Mouse (Mus musculus): ENCODE results near the gene Pdgfa. TPM values are rescaled to one million over a fixed set of nuclear protein-coding genes. Genes with fewer than 3 reads are reported as not detected.

Pdgfa gene
- polyA plus RNA-seq, 1 experiment from 2014 or later: 19.1 TPM

DNA sequence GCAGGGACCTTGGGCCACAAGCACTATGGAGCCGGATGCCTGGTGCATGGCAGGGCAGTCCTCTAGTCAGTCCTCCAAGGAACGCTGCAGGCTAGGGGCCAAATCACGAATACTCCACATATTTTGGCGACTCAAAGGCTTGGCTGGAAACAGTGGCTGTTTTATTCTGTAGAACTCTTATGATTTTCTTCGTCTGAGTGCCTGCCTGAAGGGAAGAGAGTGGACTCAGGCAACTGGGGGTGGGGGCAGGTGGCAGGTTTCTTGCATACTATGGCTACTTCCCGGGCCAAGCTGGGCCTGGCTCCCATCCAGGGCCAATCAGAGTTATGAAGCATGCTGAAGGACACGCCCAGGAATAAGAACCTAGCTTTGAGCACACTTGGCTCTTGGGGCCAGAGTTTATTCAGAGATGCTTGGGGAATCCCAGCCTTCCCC lies 27.1 kb downstream of the Pdgfa start:
- Histone ChIP-seq H3K27me3 (replicated peaks; ENCODE audit: control insufficient read depth, insufficient read depth, low read length) (no peaks in the 10 kb centered on the region), H3K36me3 (ENCODE audit: control insufficient read depth, insufficient read depth) (no peaks in the 10 kb centered on the region), H3K9ac (replicated peaks; ENCODE audit: low read depth, low read length) (no peak overlapping the region), H3K4me2 (ENCODE audit: low read length) (no peak overlapping the region), H3K27ac (ENCODE audit: low read length) (no peak overlapping the region), H3K4me3 (replicated peaks; ENCODE audit: low read length) (no peak overlapping the region), H3K4me1 (replicated peaks; ENCODE audit: control insufficient read depth, insufficient read depth, low read length) (peaks cover 12% of the 10 kb centered on the region), H3K9me3 (ENCODE audit: control insufficient read depth, low read length) (no peaks in the 10 kb centered on the region)
- 0 out of 2 replicates have a peak, but pooled peaks have one; percentile 26 for ATAC-seq
- WGBS: 50% methylated on average over 7 of the region's 7 CpGs

- Histone ChIP-seq H3K27me3 (replicated peaks; ENCODE audit: control insufficient read depth, insufficient read depth, low read length) (no peaks in the 10 kb centered on the region), H3K9me3 (ENCODE audit: control insufficient read depth, low read length) (no peaks in the 10 kb centered on the region), H3K9ac (replicated peaks; ENCODE audit: low read depth, low read length) (no peak overlapping the region), H3K4me2 (ENCODE audit: low read length) (no peak overlapping the region), H3K4me3 (replicated peaks; ENCODE audit: low read length) (no peak overlapping the region), H3K4me1 (replicated peaks; ENCODE audit: control insufficient read depth, insufficient read depth, low read length) (peaks cover 12% of the 10 kb centered on the region), H3K27ac (ENCODE audit: low read length) (no peak overlapping the region), H3K36me3 (ENCODE audit: control insufficient read depth, insufficient read depth) (no peaks in the 10 kb centered on the region)
- no peak for ATAC-seq
- 31% methylated on average over 7 of the region's 7 CpGs for WGBS
Observed at GRCm38 (mm10) chr5:138966033-138966724, 31.0 kb downstream of the Pdgfa start.

GRCm38 (mm10) chr5:138965590-138965989 lies 31.6 kb downstream of the Pdgfa start:
- Histone ChIP-seq H3K4me1 (replicated peaks; ENCODE audit: control insufficient read depth, insufficient read depth, low read length) (peaks cover 12% of the 10 kb centered on the region), H3K9ac (replicated peaks; ENCODE audit: low read depth, low read length) (no peak overlapping the region), H3K27me3 (replicated peaks; ENCODE audit: control insufficient read depth, insufficient read depth, low read length) (no peaks in the 10 kb centered on the region), H3K27ac (ENCODE audit: low read length) (no peak overlapping the region), H3K4me3 (replicated peaks; ENCODE audit: low read length) (no peak overlapping the region), H3K4me2 (ENCODE audit: low read length) (no peak overlapping the region), H3K9me3 (ENCODE audit: control insufficient read depth, low read length) (no peaks in the 10 kb centered on the region), H3K36me3 (ENCODE audit: control insufficient read depth, insufficient read depth) (no peaks in the 10 kb centered on the region)
- no peak; the same call in 1 of the 2 replicates for ATAC-seq
- 76% methylated on average over 2 of the region's 2 CpGs for WGBS

DNA sequence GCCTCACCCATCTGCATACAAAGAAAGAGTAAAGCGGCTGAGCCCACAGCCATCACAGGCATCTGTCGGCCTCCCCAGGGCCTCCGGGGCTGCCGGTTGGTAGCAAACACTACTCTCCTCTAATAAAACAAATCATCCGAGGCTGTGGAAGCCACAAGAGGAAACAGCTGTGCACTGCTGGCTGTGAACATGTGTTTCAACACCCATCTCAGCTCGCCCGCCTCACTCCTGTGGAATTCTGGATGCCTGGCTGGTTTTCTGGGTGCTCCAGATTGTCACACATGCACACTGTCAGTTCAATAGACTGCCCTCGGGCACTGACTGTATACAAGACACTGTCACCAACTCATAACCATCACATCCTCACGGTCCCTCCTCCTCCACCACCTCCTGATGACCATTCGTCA lies 40.7 kb downstream of the Pdgfa start:
- Histone ChIP-seq H3K4me3 (replicated peaks; ENCODE audit: low read length) (no peak overlapping the region), H3K27ac (ENCODE audit: low read length) (no peak overlapping the region), H3K9ac (replicated peaks; ENCODE audit: low read depth, low read length) (no peak overlapping the region), H3K36me3 (ENCODE audit: control insufficient read depth, insufficient read depth) (no peaks in the 10 kb centered on the region), H3K27me3 (replicated peaks; ENCODE audit: control insufficient read depth, insufficient read depth, low read length) (no peaks in the 10 kb centered on the region), H3K4me2 (ENCODE audit: low read length) (no peak overlapping the region), H3K4me1 (replicated peaks; ENCODE audit: control insufficient read depth, insufficient read depth, low read length) (no peaks in the 10 kb centered on the region), H3K9me3 (ENCODE audit: control insufficient read depth, low read length) (no peaks in the 10 kb centered on the region)
- WGBS: 67% methylated on average over 10 of the region's 10 CpGs
- ATAC-seq: no peak

DNA sequence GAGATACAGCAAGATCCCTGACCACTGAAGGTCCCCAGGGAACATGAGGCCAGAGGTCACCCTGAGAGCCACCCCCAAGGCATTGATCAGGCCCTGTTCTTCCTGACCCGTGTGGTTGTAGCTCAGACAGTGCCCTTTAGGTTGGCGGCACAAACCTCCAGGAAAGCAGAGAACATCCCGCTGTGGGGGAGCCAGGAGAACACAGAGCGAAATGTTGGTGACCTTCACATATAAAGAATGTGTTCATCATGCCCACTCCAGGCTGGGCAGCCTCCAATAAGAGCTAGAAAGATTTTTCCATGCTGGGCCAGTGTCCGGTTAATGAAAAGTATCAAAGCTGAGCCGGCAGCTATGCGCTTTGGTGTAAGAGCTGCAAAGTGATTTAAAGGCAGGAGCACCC lies 43.2 kb downstream of the Pdgfa start:
- no peak for ATAC-seq
- 83% methylated on average over 7 of the region's 7 CpGs for WGBS
- H3K27ac ChIP-seq (ENCODE audit: low read length): no peak overlapping the region
- H3K27me3 ChIP-seq (replicated peaks; ENCODE audit: control insufficient read depth, insufficient read depth, low read length): no peaks in the 10 kb centered on the region
- H3K36me3 ChIP-seq (ENCODE audit: control insufficient read depth, insufficient read depth): no peaks in the 10 kb centered on the region
- no peak overlapping the region for H3K9ac ChIP-seq (replicated peaks; ENCODE audit: low read depth, low read length)
- no peak overlapping the region for H3K4me3 ChIP-seq (replicated peaks; ENCODE audit: low read length)
- no peaks in the 10 kb centered on the region for H3K4me1 ChIP-seq (replicated peaks; ENCODE audit: control insufficient read depth, insufficient read depth, low read length)
- H3K4me2 ChIP-seq (ENCODE audit: low read length): no peak overlapping the region
- H3K9me3 ChIP-seq (ENCODE audit: control insufficient read depth, low read length): no peaks in the 10 kb centered on the region

- no peak for ATAC-seq
- H3K9ac ChIP-seq (replicated peaks; ENCODE audit: low read depth, low read length): no peak overlapping the region
- peaks cover 9% of the 10 kb centered on the region for H3K4me1 ChIP-seq (replicated peaks; ENCODE audit: control insufficient read depth, insufficient read depth, low read length)
- H3K27me3 ChIP-seq (replicated peaks; ENCODE audit: control insufficient read depth, insufficient read depth, low read length): no peaks in the 10 kb centered on the region
- H3K4me3 ChIP-seq (replicated peaks; ENCODE audit: low read length): no peak overlapping the region
- no peaks in the 10 kb centered on the region for H3K9me3 ChIP-seq (ENCODE audit: control insufficient read depth, low read length)
- no peak overlapping the region for H3K27ac ChIP-seq (ENCODE audit: low read length)
- WGBS: 78% methylated on average over 13 of the region's 13 CpGs
- no peak overlapping the region for H3K4me2 ChIP-seq (ENCODE audit: low read length)
- no peaks in the 10 kb centered on the region for H3K36me3 ChIP-seq (ENCODE audit: control insufficient read depth, insufficient read depth)
Observed at GRCm38 (mm10) chr5:138952969-138953368, 44.2 kb downstream of the Pdgfa start.

DNA sequence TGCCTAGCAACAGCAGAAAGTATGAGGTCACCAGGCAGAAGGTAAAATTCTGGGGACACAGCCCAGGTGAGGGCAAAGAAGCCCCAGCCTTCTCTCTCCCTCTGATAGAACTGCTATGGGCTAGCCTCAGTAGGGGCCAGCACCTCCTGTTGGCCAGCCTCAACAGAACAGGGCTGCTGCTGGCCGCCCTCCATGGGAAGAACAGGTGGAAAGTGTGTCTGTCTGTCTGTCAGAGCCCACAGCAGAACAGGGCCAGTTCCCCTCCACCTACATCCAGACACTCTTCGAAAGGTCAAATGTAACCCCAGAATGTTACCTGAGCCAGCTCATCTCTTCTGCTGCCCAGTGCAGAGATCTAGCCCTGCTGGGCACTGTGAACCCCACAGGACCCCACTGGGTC lies 45.9 kb downstream of the Pdgfa start:
- Histone ChIP-seq H3K27me3 (replicated peaks; ENCODE audit: control insufficient read depth, insufficient read depth, low read length) (no peaks in the 10 kb centered on the region), H3K4me1 (replicated peaks; ENCODE audit: control insufficient read depth, insufficient read depth, low read length) (peaks cover 14% of the 10 kb centered on the region), H3K36me3 (ENCODE audit: control insufficient read depth, insufficient read depth) (no peaks in the 10 kb centered on the region), H3K4me2 (ENCODE audit: low read length) (no peak overlapping the region), H3K27ac (ENCODE audit: low read length) (no peak overlapping the region), H3K9me3 (ENCODE audit: control insufficient read depth, low read length) (no peaks in the 10 kb centered on the region), H3K9ac (replicated peaks; ENCODE audit: low read depth, low read length) (no peak overlapping the region), H3K4me3 (replicated peaks; ENCODE audit: low read length) (no peak overlapping the region)
- WGBS: 88% methylated on average over 2 of the region's 2 CpGs
- no peak for ATAC-seq

DNA sequence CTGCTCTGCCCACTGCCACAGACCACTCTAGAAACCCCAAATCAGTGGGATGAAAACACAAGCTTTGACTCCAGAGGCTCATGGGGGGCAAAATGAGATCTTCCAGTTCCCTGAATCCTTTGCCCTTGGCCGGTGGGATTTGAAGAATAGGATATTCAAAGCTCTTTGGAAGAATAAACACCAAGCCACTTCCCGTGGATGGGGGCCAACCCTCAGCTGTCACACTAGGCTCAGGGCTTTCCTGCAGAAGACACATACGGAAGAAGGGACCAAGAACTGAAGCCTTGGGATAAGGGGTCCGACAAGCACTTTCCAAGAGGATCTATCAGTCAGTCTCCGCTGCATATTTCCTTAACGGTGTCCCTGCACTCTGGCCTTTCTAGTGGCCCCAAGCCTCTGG lies 48.0 kb downstream of the Pdgfa start:
- Histone ChIP-seq H3K4me3 (replicated peaks; ENCODE audit: low read length) (no peak overlapping the region), H3K4me2 (ENCODE audit: low read length) (no peak overlapping the region), H3K9ac (replicated peaks; ENCODE audit: low read depth, low read length) (no peak overlapping the region), H3K4me1 (replicated peaks; ENCODE audit: control insufficient read depth, insufficient read depth, low read length) (peaks cover 14% of the 10 kb centered on the region), H3K9me3 (ENCODE audit: control insufficient read depth, low read length) (no peaks in the 10 kb centered on the region), H3K36me3 (ENCODE audit: control insufficient read depth, insufficient read depth) (no peaks in the 10 kb centered on the region), H3K27ac (ENCODE audit: low read length) (no peak overlapping the region), H3K27me3 (replicated peaks; ENCODE audit: control insufficient read depth, insufficient read depth, low read length) (no peaks in the 10 kb centered on the region)
- ATAC-seq: no peak
- 75% methylated on average over 6 of the region's 6 CpGs for WGBS

DNA sequence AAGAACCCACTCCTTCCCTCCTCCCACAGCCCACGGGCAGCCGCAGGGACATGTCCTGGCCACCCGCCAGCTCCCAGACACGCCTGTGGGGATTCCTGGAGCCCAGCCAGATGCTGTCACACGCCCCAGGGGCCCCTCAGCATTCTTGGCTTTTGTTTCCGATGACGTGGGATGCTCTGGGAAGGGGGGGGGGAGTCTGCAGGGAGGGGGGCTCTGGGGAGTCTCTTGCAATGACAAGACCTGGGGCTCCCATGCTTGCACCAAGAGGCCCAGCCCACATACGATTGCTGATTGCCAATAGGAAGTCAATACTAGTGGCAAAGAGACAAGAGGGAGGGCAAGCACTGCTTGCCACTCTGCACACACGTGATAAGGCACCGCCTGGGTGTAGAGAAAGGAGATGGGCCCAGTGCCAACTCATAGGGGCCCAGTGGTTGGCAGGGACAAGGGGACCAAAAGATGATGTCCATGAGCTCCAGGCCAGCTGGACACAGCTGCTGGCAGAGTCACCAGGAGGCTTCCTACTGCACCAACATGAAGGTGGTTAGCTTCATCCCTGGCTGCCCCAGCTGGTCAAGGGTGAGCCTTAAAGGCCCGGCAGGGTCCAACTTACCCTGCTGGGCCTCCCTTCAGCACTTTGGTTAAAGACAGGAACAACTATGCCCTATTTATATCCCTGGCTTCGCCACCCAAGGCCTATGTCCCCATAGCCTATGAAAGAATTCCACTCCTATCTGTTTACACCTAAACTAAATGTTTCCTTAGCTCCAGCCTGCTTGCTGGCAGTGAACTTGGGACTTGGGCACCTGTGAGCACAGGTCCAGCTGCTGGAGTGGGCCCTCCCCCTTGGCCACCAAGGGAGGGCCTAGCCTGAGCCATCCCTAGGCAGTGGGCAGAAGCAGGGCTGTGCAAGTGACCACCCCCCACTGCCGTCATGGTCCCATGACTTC lies 48.9 kb downstream of the Pdgfa start:
- Histone ChIP-seq H3K4me1 (replicated peaks; ENCODE audit: control insufficient read depth, insufficient read depth, low read length) (peaks cover 14% of the 10 kb centered on the region), H3K36me3 (ENCODE audit: control insufficient read depth, insufficient read depth) (no peaks in the 10 kb centered on the region), H3K4me2 (ENCODE audit: low read length) (peak overlapping the region; percentile 11; the same call in 1 of the 2 replicates), H3K9me3 (ENCODE audit: control insufficient read depth, low read length) (no peaks in the 10 kb centered on the region), H3K9ac (replicated peaks; ENCODE audit: low read depth, low read length) (no peak overlapping the region), H3K27me3 (replicated peaks; ENCODE audit: control insufficient read depth, insufficient read depth, low read length) (no peaks in the 10 kb centered on the region), H3K4me3 (replicated peaks; ENCODE audit: low read length) (no peak overlapping the region), H3K27ac (ENCODE audit: low read length) (no peak overlapping the region)
- WGBS: 22% methylated on average over 12 of the region's 13 CpGs
- peak; percentile 66 for ATAC-seq
